Mouse (Mus musculus): ENCODE measurements around the gene Ccdc85c.

The Ccdc85c gene

GRCm38 (mm10) chr12:108265831-108266619, 9.2 kb downstream of the Ccdc85c start:
- no peak for DNase-seq

GRCm38 (mm10) chr12:108264918-108265317, 10.3 kb downstream of the Ccdc85c start:
- DNase-seq = no peak

- DNase-seq = no peak
These were observed 14.3 kb downstream of the Ccdc85c start for GRCm38 (mm10) chr12:108260950-108261349.

- DNase-seq = no peak
These were observed 15.7 kb downstream of the Ccdc85c start for GRCm38 (mm10) chr12:108259322-108260049.

GRCm38 (mm10) chr12:108256734-108257133, 18.5 kb downstream of the Ccdc85c start:
- DNase-seq = no peak

GRCm38 (mm10) chr12:108255960-108256359, 19.3 kb downstream of the Ccdc85c start:
- no peak for DNase-seq

- no peak for DNase-seq
These were observed 19.7 kb downstream of the Ccdc85c start for GRCm38 (mm10) chr12:108255511-108255919.

- no peak for DNase-seq
These were observed 22.2 kb downstream of the Ccdc85c start for GRCm38 (mm10) chr12:108253042-108253441.

- DNase-seq = no peak
These were observed 23.2 kb downstream of the Ccdc85c start for GRCm38 (mm10) chr12:108251825-108252542.

GRCm38 (mm10) chr12:108251034-108251792, 24.0 kb downstream of the Ccdc85c start:
- DNase-seq = no peak

GRCm38 (mm10) chr12:108249522-108249921, 25.7 kb downstream of the Ccdc85c start:
- no peak for DNase-seq

- DNase-seq = no peak
These were observed 26.2 kb downstream of the Ccdc85c start for GRCm38 (mm10) chr12:108249019-108249418.

- DNase-seq = no peak
These were observed 28.3 kb downstream of the Ccdc85c start for GRCm38 (mm10) chr12:108246759-108247500.

- DNase-seq = no peak
These were observed 29.6 kb downstream of the Ccdc85c start for GRCm38 (mm10) chr12:108245579-108245978.

- DNase-seq = no peak
These were observed 30.4 kb downstream of the Ccdc85c start for GRCm38 (mm10) chr12:108244778-108245177.

GRCm38 (mm10) chr12:108242243-108242745, 32.9 kb downstream of the Ccdc85c start:
- DNase-seq = no peak

- no peak for DNase-seq
These were observed 33.6 kb downstream of the Ccdc85c start for GRCm38 (mm10) chr12:108241626-108242025.

GRCm38 (mm10) chr12:108240953-108241588, 34.2 kb downstream of the Ccdc85c start:
- DNase-seq = no peak

- no peak for DNase-seq
These were observed 34.8 kb downstream of the Ccdc85c start for GRCm38 (mm10) chr12:108240401-108240890.

GRCm38 (mm10) chr12:108239441-108239840, 35.8 kb downstream of the Ccdc85c start:
- DNase-seq = no peak
